Mouse (Mus musculus): ENCODE data around the gene S100a13. TPM values are rescaled to one million over a fixed set of nuclear protein-coding genes. Genes with fewer than 3 reads are reported as not detected.
A peak's percentile ranks its signal among the peaks of the same experiment; 100 is the strongest.

The S100a13 gene
- polyA plus RNA-seq, 1 experiment from 2014 or later: 65.4 TPM

- no peak overlapping the region for H3K4me3 ChIP-seq (ENCODE audit: low read depth, low read length)
- H3K27ac ChIP-seq (ENCODE audit: low read depth, low read length): no peak overlapping the region
- H3K9ac ChIP-seq (ENCODE audit: low read depth, low read length): no peak overlapping the region
- H3K27me3 ChIP-seq (ENCODE audit: control insufficient read depth, insufficient read depth, low read length): no peaks in the 10 kb centered on the region
- H3K4me2 ChIP-seq: no peak overlapping the region
- peaks cover 20% of the 10 kb centered on the region for H3K36me3 ChIP-seq (ENCODE audit: control insufficient read depth, insufficient read depth, low read length)
- no peaks in the 10 kb centered on the region for H3K9me3 ChIP-seq (replicated peaks; ENCODE audit: control insufficient read depth, low read length)
- ATAC-seq (replicated peaks; ENCODE audit: insufficient number of reproducible peaks, low FRiP score, low TSS enrichment): no peak
- 89% methylated on average over 7 of the region's 7 CpGs for WGBS (ENCODE audit: insufficient replicate concordance)
- H3K4me1 ChIP-seq (ENCODE audit: control insufficient read depth, insufficient read depth, low read length): no peaks in the 10 kb centered on the region
These were observed 18.2 kb upstream of the S100a13 start for GRCm38 (mm10) chr3:90495850-90496525.

- H3K4me2 ChIP-seq: no peak overlapping the region
- peaks cover 25% of the 10 kb centered on the region for H3K36me3 ChIP-seq (ENCODE audit: control insufficient read depth, insufficient read depth, low read length)
- H3K27me3 ChIP-seq (ENCODE audit: control insufficient read depth, insufficient read depth, low read length): no peaks in the 10 kb centered on the region
- no peaks in the 10 kb centered on the region for H3K9me3 ChIP-seq (replicated peaks; ENCODE audit: control insufficient read depth, low read length)
- ATAC-seq (replicated peaks; ENCODE audit: insufficient number of reproducible peaks, low FRiP score, low TSS enrichment): no peak
- no peak overlapping the region for H3K4me3 ChIP-seq (ENCODE audit: low read depth, low read length)
- no peak overlapping the region for H3K9ac ChIP-seq (ENCODE audit: low read depth, low read length)
- H3K27ac ChIP-seq (ENCODE audit: low read depth, low read length): no peak overlapping the region
- H3K4me1 ChIP-seq (ENCODE audit: control insufficient read depth, insufficient read depth, low read length): no peaks in the 10 kb centered on the region
These were observed 16.6 kb upstream of the S100a13 start for GRCm38 (mm10) chr3:90497597-90497996.

DNA sequence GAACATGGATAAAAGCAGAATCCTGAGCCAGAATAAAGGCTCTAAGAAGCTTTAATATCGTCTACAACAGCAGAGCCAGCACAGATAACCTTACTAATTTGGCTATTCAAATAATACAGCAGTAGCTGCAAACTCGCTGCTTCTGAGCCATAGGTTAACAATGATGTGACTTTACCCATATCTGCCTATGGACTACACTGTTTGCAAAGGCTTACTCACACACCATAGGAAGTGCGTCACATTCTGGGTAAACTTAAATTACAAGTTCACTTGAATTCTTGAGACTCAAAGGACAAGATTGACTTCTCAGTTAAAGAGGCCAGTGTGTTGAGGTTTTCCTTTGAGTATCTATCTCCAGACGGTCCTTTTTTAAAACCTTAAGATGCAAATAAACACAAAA is 10.8 kb upstream of the S100a13 start:
- no peak overlapping the region for H3K27ac ChIP-seq (ENCODE audit: low read depth, low read length)
- H3K27me3 ChIP-seq (ENCODE audit: control insufficient read depth, insufficient read depth, low read length): no peaks in the 10 kb centered on the region
- H3K36me3 ChIP-seq (ENCODE audit: control insufficient read depth, insufficient read depth, low read length): peaks cover 31% of the 10 kb centered on the region
- peaks cover 10% of the 10 kb centered on the region for H3K4me1 ChIP-seq (ENCODE audit: control insufficient read depth, insufficient read depth, low read length)
- ATAC-seq (replicated peaks; ENCODE audit: insufficient number of reproducible peaks, low FRiP score, low TSS enrichment): no peak
- H3K4me2 ChIP-seq: no peak overlapping the region
- no peak overlapping the region for H3K9ac ChIP-seq (ENCODE audit: low read depth, low read length)
- no peak overlapping the region for H3K4me3 ChIP-seq (ENCODE audit: low read depth, low read length)
- H3K9me3 ChIP-seq (replicated peaks; ENCODE audit: control insufficient read depth, low read length): no peaks in the 10 kb centered on the region
- WGBS (ENCODE audit: insufficient replicate concordance): 90% methylated on average over 4 of the region's 4 CpGs

- no peaks in the 10 kb centered on the region for H3K27me3 ChIP-seq (ENCODE audit: control insufficient read depth, insufficient read depth, low read length)
- H3K9ac ChIP-seq (ENCODE audit: low read depth, low read length): no peak overlapping the region
- ATAC-seq (replicated peaks; ENCODE audit: insufficient number of reproducible peaks, low FRiP score, low TSS enrichment): no peak
- peaks cover 10% of the 10 kb centered on the region for H3K4me1 ChIP-seq (ENCODE audit: control insufficient read depth, insufficient read depth, low read length)
- peaks cover 25% of the 10 kb centered on the region for H3K36me3 ChIP-seq (ENCODE audit: control insufficient read depth, insufficient read depth, low read length)
- 89% methylated on average over 5 of the region's 5 CpGs for WGBS (ENCODE audit: insufficient replicate concordance)
- H3K4me2 ChIP-seq: no peak overlapping the region
- H3K9me3 ChIP-seq (replicated peaks; ENCODE audit: control insufficient read depth, low read length): no peaks in the 10 kb centered on the region
- no peak overlapping the region for H3K27ac ChIP-seq (ENCODE audit: low read depth, low read length)
- H3K4me3 ChIP-seq (ENCODE audit: low read depth, low read length): no peak overlapping the region
These were observed 9.0 kb upstream of the S100a13 start for GRCm38 (mm10) chr3:90505216-90505615.

DNA sequence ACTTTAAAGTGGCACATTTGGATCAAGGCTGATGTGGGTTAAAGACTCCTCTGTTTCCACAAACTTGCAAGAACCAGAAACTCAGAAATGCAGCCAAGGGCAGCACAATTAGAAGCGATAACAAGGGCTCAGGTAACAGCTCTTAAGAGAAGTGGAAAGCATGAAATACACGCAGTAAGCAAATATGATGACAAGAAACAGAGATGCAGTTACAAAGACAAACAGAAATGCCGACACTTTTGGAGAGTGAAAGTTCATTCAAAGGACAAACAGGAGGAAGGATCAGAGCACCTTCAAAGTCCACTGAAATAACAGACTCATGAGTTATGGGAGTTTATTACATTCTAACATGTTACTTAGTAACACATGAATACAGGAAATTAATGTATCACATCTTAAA is 7.9 kb upstream of the S100a13 start:
- Histone ChIP-seq H3K4me3 (ENCODE audit: low read depth, low read length) (no peak overlapping the region), H3K27ac (ENCODE audit: low read depth, low read length) (no peak overlapping the region), H3K4me1 (ENCODE audit: control insufficient read depth, insufficient read depth, low read length) (peaks cover 10% of the 10 kb centered on the region), H3K27me3 (ENCODE audit: control insufficient read depth, insufficient read depth, low read length) (no peaks in the 10 kb centered on the region), H3K9me3 (replicated peaks; ENCODE audit: control insufficient read depth, low read length) (no peaks in the 10 kb centered on the region), H3K4me2 (no peak overlapping the region), H3K36me3 (ENCODE audit: control insufficient read depth, insufficient read depth, low read length) (peaks cover 24% of the 10 kb centered on the region), H3K9ac (ENCODE audit: low read depth, low read length) (no peak overlapping the region)
- WGBS (ENCODE audit: insufficient replicate concordance): 83% methylated on average over 3 of the region's 3 CpGs
- no peak for ATAC-seq (replicated peaks; ENCODE audit: insufficient number of reproducible peaks, low FRiP score, low TSS enrichment)

- H3K9me3 ChIP-seq (replicated peaks; ENCODE audit: control insufficient read depth, low read length): no peaks in the 10 kb centered on the region
- no peak for ATAC-seq (replicated peaks; ENCODE audit: insufficient number of reproducible peaks, low FRiP score, low TSS enrichment)
- peaks cover 16% of the 10 kb centered on the region for H3K4me1 ChIP-seq (ENCODE audit: control insufficient read depth, insufficient read depth, low read length)
- peak overlapping the region; percentile 99 for H3K9ac ChIP-seq (ENCODE audit: low read depth, low read length)
- H3K27ac ChIP-seq (ENCODE audit: low read depth, low read length): peak overlapping the region; percentile 90
- H3K4me3 ChIP-seq (ENCODE audit: low read depth, low read length): peak overlapping the region; percentile 95
- peaks cover 17% of the 10 kb centered on the region for H3K36me3 ChIP-seq (ENCODE audit: control insufficient read depth, insufficient read depth, low read length)
- WGBS (ENCODE audit: insufficient replicate concordance): 6% methylated on average over 20 of the region's 20 CpGs
- peak overlapping the region; percentile 88 for H3K4me2 ChIP-seq
- H3K27me3 ChIP-seq (ENCODE audit: control insufficient read depth, insufficient read depth, low read length): peaks cover 2% of the 10 kb centered on the region; the same call in 1 of the 2 replicates
These were observed 5.8 kb upstream of the S100a13 start for GRCm38 (mm10) chr3:90508287-90508949.

- ATAC-seq (replicated peaks; ENCODE audit: insufficient number of reproducible peaks, low FRiP score, low TSS enrichment): peak; percentile 87
- peak within 1 kb of the TSS; percentile 90 for H3K27ac ChIP-seq (ENCODE audit: low read depth, low read length)
- H3K9me3 ChIP-seq (replicated peaks; ENCODE audit: control insufficient read depth, low read length): no peaks in the 10 kb centered on the region
- H3K27me3 ChIP-seq (ENCODE audit: control insufficient read depth, insufficient read depth, low read length): peaks cover 4% of the 10 kb centered on the region; the same call in 1 of the 2 replicates
- peak within 1 kb of the TSS; percentile 88 for H3K4me2 ChIP-seq
- H3K9ac ChIP-seq (ENCODE audit: low read depth, low read length): peak within 1 kb of the TSS; percentile 99
- under 1% methylated on average over 63 of the region's 66 CpGs for WGBS (ENCODE audit: insufficient replicate concordance)
- H3K4me3 ChIP-seq (ENCODE audit: low read depth, low read length): peak within 1 kb of the TSS; percentile 95
- peaks cover 16% of the 10 kb centered on the region for H3K4me1 ChIP-seq (ENCODE audit: control insufficient read depth, insufficient read depth, low read length)
- H3K36me3 ChIP-seq (ENCODE audit: control insufficient read depth, insufficient read depth, low read length): peaks cover 17% of the 10 kb centered on the region
These were observed 5.1 kb upstream of the S100a13 start, which contains the start of gene Chtop for GRCm38 (mm10) chr3:90508950-90509746. Chtop (minus strand) TSS chr3:90509498.

GRCm38 (mm10) chr3:90509747-90510123 is 4.5 kb upstream of the S100a13 start:
- H3K9ac ChIP-seq (ENCODE audit: low read depth, low read length): peak overlapping the region; percentile 4; the same call in 1 of the 2 replicates
- 23% methylated on average over 2 of the region's 2 CpGs for WGBS (ENCODE audit: insufficient replicate concordance)

More at GRCm38 (mm10) chr3:90509747-90510123, 4.5 kb upstream of the S100a13 start:
- peak overlapping the region; percentile 88 for H3K4me2 ChIP-seq
- peaks cover 16% of the 10 kb centered on the region for H3K4me1 ChIP-seq (ENCODE audit: control insufficient read depth, insufficient read depth, low read length)
- H3K27me3 ChIP-seq (ENCODE audit: control insufficient read depth, insufficient read depth, low read length): peaks cover 4% of the 10 kb centered on the region; the same call in 1 of the 2 replicates
- H3K9me3 ChIP-seq (replicated peaks; ENCODE audit: control insufficient read depth, low read length): no peaks in the 10 kb centered on the region
- no peak for ATAC-seq (replicated peaks; ENCODE audit: insufficient number of reproducible peaks, low FRiP score, low TSS enrichment)
- peak overlapping the region; percentile 90; the same call in 1 of the 2 replicates for H3K27ac ChIP-seq (ENCODE audit: low read depth, low read length)
- H3K4me3 ChIP-seq (ENCODE audit: low read depth, low read length): peak overlapping the region; percentile 95
- peaks cover 13% of the 10 kb centered on the region for H3K36me3 ChIP-seq (ENCODE audit: control insufficient read depth, insufficient read depth, low read length)

Data from heart, embryonic 11.5 days (tissue).